Mouse (Mus musculus): ENCODE measurements around the gene Fkbp1b. TPM values are rescaled to one million over a fixed set of nuclear protein-coding genes. Genes with fewer than 3 reads are reported as not detected.

The Fkbp1b gene
- polyA plus RNA-seq, 1 experiment: 3.2 TPM

- Histone ChIP-seq H3K27ac (ENCODE audit: insufficient read depth, low read length) (no peak overlapping the region), H3K4me1 (ENCODE audit: control insufficient read depth, insufficient read depth, insufficient read length) (0 out of 2 replicates have a peak, but pooled peaks cover 4% of the 10 kb centered on the region), H3K27me3 (ENCODE audit: control insufficient read depth, insufficient read depth, low read length) (no peaks in the 10 kb centered on the region), H3K4me3 (ENCODE audit: extremely low read depth, insufficient read depth, insufficient read length) (no peak overlapping the region; the same call in 1 of the 2 replicates), H3K36me3 (ENCODE audit: control insufficient read depth, insufficient read depth, low read length) (no peaks in the 10 kb centered on the region)
- DNase-seq (ENCODE audit: low read depth in 1 of 2, low spot score in 2 of 2): no peak
- WGBS: 73% methylated on average over 4 of the region's 4 CpGs
- no peak for TF ChIP-seq POLR2A (IDR thresholded peaks at IDR 0.05; ENCODE audit: low read depth, low read length)
- no peak for TF ChIP-seq CTCF (IDR thresholded peaks at IDR 0.05; ENCODE audit: extremely low read depth, insufficient read depth, insufficient read length, insufficient replicate concordance)
Observed at GRCm38 (mm10) chr12:4872273-4872672, 30.9 kb upstream of the Fkbp1b start.

DNA sequence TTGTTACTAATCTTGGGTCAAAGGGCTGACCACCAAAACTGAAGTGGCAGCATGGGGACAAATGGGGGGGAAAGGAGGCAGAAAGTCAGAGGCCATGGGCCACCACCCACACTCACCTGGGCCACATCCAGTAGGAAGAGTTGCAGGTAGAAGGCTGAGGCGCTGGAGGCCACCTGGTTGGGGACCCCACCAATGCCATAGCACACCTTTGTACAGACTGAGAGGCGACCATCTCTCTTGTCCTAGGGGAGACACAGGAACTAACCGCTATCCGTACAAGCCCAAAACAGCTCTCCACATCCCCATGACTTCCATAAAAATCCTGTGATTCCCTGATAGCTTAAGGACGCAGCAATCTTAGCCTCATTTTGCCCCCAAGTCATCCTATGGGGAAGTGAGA, 29.9 kb upstream of the Fkbp1b start:
- Histone ChIP-seq H3K27ac (ENCODE audit: insufficient read depth, low read length) (no peak overlapping the region), H3K4me3 (ENCODE audit: extremely low read depth, insufficient read depth, insufficient read length) (no peak overlapping the region), H3K36me3 (ENCODE audit: control insufficient read depth, insufficient read depth, low read length) (no peaks in the 10 kb centered on the region), H3K4me1 (ENCODE audit: control insufficient read depth, insufficient read depth, insufficient read length) (0 out of 2 replicates have a peak, but pooled peaks cover 4% of the 10 kb centered on the region), H3K27me3 (ENCODE audit: control insufficient read depth, insufficient read depth, low read length) (no peaks in the 10 kb centered on the region)
- WGBS: 93% methylated on average over 5 of the region's 5 CpGs
- TF ChIP-seq CTCF (IDR thresholded peaks at IDR 0.05; ENCODE audit: extremely low read depth, insufficient read depth, insufficient read length, insufficient replicate concordance): no peak
- no peak for TF ChIP-seq POLR2A (IDR thresholded peaks at IDR 0.05; ENCODE audit: low read depth, low read length)
- no peak for DNase-seq (ENCODE audit: low read depth in 1 of 2, low spot score in 2 of 2)

- Histone ChIP-seq H3K27ac (ENCODE audit: insufficient read depth, low read length) (no peak overlapping the region), H3K4me3 (ENCODE audit: extremely low read depth, insufficient read depth, insufficient read length) (no peak overlapping the region), H3K4me1 (ENCODE audit: control insufficient read depth, insufficient read depth, insufficient read length) (no peaks in the 10 kb centered on the region), H3K27me3 (ENCODE audit: control insufficient read depth, insufficient read depth, low read length) (no peaks in the 10 kb centered on the region), H3K36me3 (ENCODE audit: control insufficient read depth, insufficient read depth, low read length) (no peaks in the 10 kb centered on the region)
- WGBS: 90% methylated on average over 8 of the region's 8 CpGs
- TF ChIP-seq CTCF (IDR thresholded peaks at IDR 0.05; ENCODE audit: extremely low read depth, insufficient read depth, insufficient read length, insufficient replicate concordance): no peak
- no peak for TF ChIP-seq POLR2A (IDR thresholded peaks at IDR 0.05; ENCODE audit: low read depth, low read length)
- DNase-seq (ENCODE audit: low read depth in 1 of 2, low spot score in 2 of 2): no peak
Observed at GRCm38 (mm10) chr12:4868924-4869323, 27.5 kb upstream of the Fkbp1b start.

DNA sequence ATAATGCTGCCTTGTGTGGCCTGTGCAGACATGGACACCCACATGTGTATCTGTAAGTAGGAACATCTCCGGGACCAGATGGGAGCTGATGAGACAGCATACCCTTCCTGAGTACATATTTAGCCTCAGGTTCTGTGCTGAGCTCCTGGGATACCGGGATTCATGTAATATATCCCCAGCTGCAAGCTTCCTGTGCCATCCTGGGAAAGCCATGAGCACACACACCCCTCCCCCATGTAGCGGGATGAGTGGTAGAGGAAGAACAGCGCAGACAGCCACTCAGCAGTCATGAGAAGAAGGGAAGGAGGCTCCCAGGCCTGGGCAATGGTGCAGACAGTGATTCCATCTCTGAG, 22.9 kb upstream of the Fkbp1b start:
- H3K36me3 ChIP-seq (ENCODE audit: control insufficient read depth, insufficient read depth, low read length): no peaks in the 10 kb centered on the region
- no peak overlapping the region for H3K27ac ChIP-seq (ENCODE audit: insufficient read depth, low read length)
- WGBS: 86% methylated on average over 4 of the region's 4 CpGs
- TF ChIP-seq CTCF (IDR thresholded peaks at IDR 0.05; ENCODE audit: extremely low read depth, insufficient read depth, insufficient read length, insufficient replicate concordance) (no peak), POLR2A (IDR thresholded peaks at IDR 0.05; ENCODE audit: low read depth, low read length) (no peak)
- no peak overlapping the region for H3K4me3 ChIP-seq (ENCODE audit: extremely low read depth, insufficient read depth, insufficient read length)
- no peaks in the 10 kb centered on the region for H3K27me3 ChIP-seq (ENCODE audit: control insufficient read depth, insufficient read depth, low read length)
- no peak for DNase-seq (ENCODE audit: low read depth in 1 of 2, low spot score in 2 of 2)
- no peaks in the 10 kb centered on the region for H3K4me1 ChIP-seq (ENCODE audit: control insufficient read depth, insufficient read depth, insufficient read length)

GRCm38 (mm10) chr12:4863654-4864337, 22.4 kb upstream of the Fkbp1b start:
- Histone ChIP-seq H3K27me3 (ENCODE audit: control insufficient read depth, insufficient read depth, low read length) (no peaks in the 10 kb centered on the region), H3K4me3 (ENCODE audit: extremely low read depth, insufficient read depth, insufficient read length) (no peak overlapping the region), H3K36me3 (ENCODE audit: control insufficient read depth, insufficient read depth, low read length) (no peaks in the 10 kb centered on the region), H3K27ac (ENCODE audit: insufficient read depth, low read length) (no peak overlapping the region), H3K4me1 (ENCODE audit: control insufficient read depth, insufficient read depth, insufficient read length) (no peaks in the 10 kb centered on the region)
- TF ChIP-seq POLR2A (IDR thresholded peaks at IDR 0.05; ENCODE audit: low read depth, low read length) (no peak), CTCF (IDR thresholded peaks at IDR 0.05; ENCODE audit: extremely low read depth, insufficient read depth, insufficient read length, insufficient replicate concordance) (no peak)
- WGBS: 91% methylated on average over 4 of the region's 4 CpGs
- no peak for DNase-seq (ENCODE audit: low read depth in 1 of 2, low spot score in 2 of 2)

DNA sequence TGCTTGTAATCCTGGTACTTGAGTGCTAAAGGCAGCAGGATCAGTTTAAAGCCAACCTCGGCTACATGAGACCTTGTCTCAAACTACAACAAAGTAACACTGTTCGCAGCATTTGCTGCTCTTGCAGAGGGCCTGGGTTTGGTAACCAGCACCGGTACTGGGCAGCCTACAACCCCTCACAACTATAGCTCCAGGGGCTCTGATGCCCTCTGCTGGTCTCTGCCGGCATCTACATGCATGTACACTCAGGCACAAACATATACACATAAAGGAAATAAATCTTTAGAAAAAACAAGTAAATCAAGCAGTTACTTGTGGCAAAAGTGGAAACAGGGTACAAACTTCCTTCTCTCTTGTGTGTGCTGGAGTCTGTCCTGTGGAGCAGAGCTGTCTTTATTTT, 21.3 kb upstream of the Fkbp1b start:
- no peaks in the 10 kb centered on the region for H3K4me1 ChIP-seq (ENCODE audit: control insufficient read depth, insufficient read depth, insufficient read length)
- WGBS: 94% methylated on average over 4 of the region's 4 CpGs

GRCm38 (mm10) chr12:4859241-4859914, 18.0 kb upstream of the Fkbp1b start:
- DNase-seq (ENCODE audit: low read depth in 1 of 2, low spot score in 2 of 2): no peak
- Histone ChIP-seq H3K4me3 (ENCODE audit: extremely low read depth, insufficient read depth, insufficient read length) (no peak overlapping the region), H3K27me3 (ENCODE audit: control insufficient read depth, insufficient read depth, low read length) (no peaks in the 10 kb centered on the region), H3K4me1 (ENCODE audit: control insufficient read depth, insufficient read depth, insufficient read length) (no peaks in the 10 kb centered on the region), H3K27ac (ENCODE audit: insufficient read depth, low read length) (no peak overlapping the region), H3K36me3 (ENCODE audit: control insufficient read depth, insufficient read depth, low read length) (no peaks in the 10 kb centered on the region)
- no peak for TF ChIP-seq POLR2A (IDR thresholded peaks at IDR 0.05; ENCODE audit: low read depth, low read length)
- TF ChIP-seq CTCF (IDR thresholded peaks at IDR 0.05; ENCODE audit: extremely low read depth, insufficient read depth, insufficient read length, insufficient replicate concordance): no peak
- 64% methylated on average over 11 of the region's 11 CpGs for WGBS

More for the DNA sequence above, 21.3 kb upstream of the Fkbp1b start:
- Histone ChIP-seq H3K4me3 (ENCODE audit: extremely low read depth, insufficient read depth, insufficient read length) (no peak overlapping the region), H3K27ac (ENCODE audit: insufficient read depth, low read length) (no peak overlapping the region), H3K36me3 (ENCODE audit: control insufficient read depth, insufficient read depth, low read length) (no peaks in the 10 kb centered on the region), H3K27me3 (ENCODE audit: control insufficient read depth, insufficient read depth, low read length) (no peaks in the 10 kb centered on the region)
- no peak for DNase-seq (ENCODE audit: low read depth in 1 of 2, low spot score in 2 of 2)
- TF ChIP-seq CTCF (IDR thresholded peaks at IDR 0.05; ENCODE audit: extremely low read depth, insufficient read depth, insufficient read length, insufficient replicate concordance): no peak
